Mouse (Mus musculus) lung, embryonic 15.5 days (tissue): ENCODE data around the gene Ints13. TPM values are rescaled to one million over a fixed set of nuclear protein-coding genes. Genes with fewer than 3 reads are reported as not detected.

Experiments
- ATAC-seq: fragments of 200-750 bp; cut with Nextera tagmentation; 2 replicates; pipeline ENCODE4 v1.8.0; 2017; ENCODE audit warnings: moderate number of reproducible peaks, borderline replicate concordance; ENCODE audit not compliant: low FRiP score, low TSS enrichment; ENCODE audit errors: extremely low read depth
- H3K27ac ChIP-seq: fragments of 300-500 bp; sonication (generic); 2 replicates; pipeline ENCODE4 v1.5.1; 2015; ENCODE audit warnings: moderate library complexity, mild to moderate bottlenecking, inconsistent platforms
- H3K27me3 ChIP-seq: fragments of 300-500 bp; sonication (generic); 2 replicates; pipeline ENCODE4 v1.6.1; 2015; ENCODE audit warnings: inconsistent platforms
- H3K36me3 ChIP-seq: fragments of 300-500 bp; sonication (generic); 2 replicates; pipeline ENCODE4 v1.6.1; 2015; ENCODE audit warnings: inconsistent platforms
- H3K4me1 ChIP-seq: fragments of 300-500 bp; sonication (generic); 2 replicates; pipeline ENCODE4 v1.6.1; 2015; ENCODE audit warnings: inconsistent platforms
- H3K4me2 ChIP-seq: fragments of 300-500 bp; sonication (generic); 2 replicates; pipeline ENCODE4 v1.6.1; 2015; ENCODE audit warnings: inconsistent platforms, mild to moderate bottlenecking, moderate library complexity
- H3K4me3 ChIP-seq: fragments of 300-500 bp; sonication (generic); 2 replicates; pipeline ENCODE4 v1.5.1; 2015; ENCODE audit warnings: mild to moderate bottlenecking, inconsistent platforms
- H3K9ac ChIP-seq: fragments of 300-500 bp; sonication (generic); 2 replicates; pipeline ENCODE4 v1.6.1; 2015; ENCODE audit warnings: inconsistent platforms
- H3K9me3 ChIP-seq: fragments of 300-500 bp; sonication (generic); 2 replicates; pipeline ENCODE4 v1.6.1; 2016; ENCODE audit warnings: inconsistent platforms
- whole genome bisulfite sequencing: fragments of 180-500 bp; shearing (Covaris S2); methylation state at CpG from one replicate; pipeline ENCODE4 v1.1.7; 2015; 5-methylcytosine and 5-hydroxymethylcytosine counted together
- polyA plus RNA-seq: library from polyadenylated mRNA; unstranded; fragments of >200 nt; fragmentation: Nextera tagmentation; extraction: Ambion mirVana; gene quantifications from 2 replicates; pipeline ENCODE4 v1.2.1, GENCODE M21; 2015

Ints13 gene
- polyA plus RNA-seq, 1 experiment from 2014 or later, result 77.9 TPM

GRCm38 (mm10) chr6:146538071-146538470 lies 39.6 kb downstream of the Ints13 start:
- WGBS, result 32% methylated on average over 2 of the region's 2 CpGs
- no peaks in the 10 kb centered on the region for H3K36me3 ChIP-seq
- no peaks in the 10 kb centered on the region for H3K27me3 ChIP-seq
- H3K9me3 ChIP-seq, result no peaks in the 10 kb centered on the region
- H3K9ac ChIP-seq, result no peak overlapping the region
- H3K4me1 ChIP-seq, result no peaks in the 10 kb centered on the region; the same call in 1 of the 2 replicates
- no peak overlapping the region for H3K27ac ChIP-seq
- no peak for ATAC-seq
- no peak overlapping the region for H3K4me3 ChIP-seq
- H3K4me2 ChIP-seq, result no peak overlapping the region

GRCm38 (mm10) chr6:146537111-146537510 lies 40.5 kb downstream of the Ints13 start:
- H3K4me2 ChIP-seq, result no peak overlapping the region
- WGBS, result 87% methylated on average over 4 of the region's 4 CpGs
- H3K27ac ChIP-seq, result no peak overlapping the region
- H3K4me3 ChIP-seq, result no peak overlapping the region
- no peak overlapping the region for H3K9ac ChIP-seq
- no peaks in the 10 kb centered on the region for H3K9me3 ChIP-seq
- no peak for ATAC-seq
- H3K4me1 ChIP-seq, result no peaks in the 10 kb centered on the region; the same call in 1 of the 2 replicates
- H3K27me3 ChIP-seq, result no peaks in the 10 kb centered on the region
- H3K36me3 ChIP-seq, result no peaks in the 10 kb centered on the region

- ATAC-seq, result no peak
These were observed 42.1 kb downstream of the Ints13 start for GRCm38 (mm10) chr6:146535501-146535900.

GRCm38 (mm10) chr6:146533146-146533545 lies 44.5 kb downstream of the Ints13 start:
- peaks cover 5% of the 10 kb centered on the region for H3K4me1 ChIP-seq
- H3K36me3 ChIP-seq, result no peaks in the 10 kb centered on the region
- H3K9ac ChIP-seq, result no peak overlapping the region
- WGBS, result 89% methylated on average over 4 of the region's 4 CpGs
- H3K4me3 ChIP-seq, result no peak overlapping the region
- H3K27me3 ChIP-seq, result no peaks in the 10 kb centered on the region
- no peak for ATAC-seq
- H3K27ac ChIP-seq, result no peak overlapping the region
- no peak overlapping the region for H3K4me2 ChIP-seq
- no peaks in the 10 kb centered on the region for H3K9me3 ChIP-seq

More at GRCm38 (mm10) chr6:146535501-146535900, 42.1 kb downstream of the Ints13 start:
- no peak overlapping the region for H3K4me2 ChIP-seq
- no peaks in the 10 kb centered on the region for H3K27me3 ChIP-seq
- no peak overlapping the region for H3K27ac ChIP-seq
- H3K36me3 ChIP-seq, result no peaks in the 10 kb centered on the region
- H3K9ac ChIP-seq, result no peak overlapping the region
- no peaks in the 10 kb centered on the region for H3K9me3 ChIP-seq
- 43% methylated on average over 5 of the region's 5 CpGs for WGBS
- H3K4me1 ChIP-seq, result peaks cover under 1% of the 10 kb centered on the region; the same call in 1 of the 2 replicates
- no peak overlapping the region for H3K4me3 ChIP-seq

GRCm38 (mm10) chr6:146530769-146531168 lies 46.9 kb downstream of the Ints13 start:
- no peaks in the 10 kb centered on the region for H3K9me3 ChIP-seq
- H3K9ac ChIP-seq, result no peak overlapping the region
- peaks cover 5% of the 10 kb centered on the region for H3K4me1 ChIP-seq
- peak; percentile 75 for ATAC-seq
- WGBS, result 35% methylated on average over 5 of the region's 5 CpGs
- no peak overlapping the region for H3K4me2 ChIP-seq
- H3K36me3 ChIP-seq, result no peaks in the 10 kb centered on the region
- H3K27ac ChIP-seq, result peak overlapping the region; percentile 57; the same call in 1 of the 2 replicates
- H3K4me3 ChIP-seq, result no peak overlapping the region
- H3K27me3 ChIP-seq, result no peaks in the 10 kb centered on the region

GRCm38 (mm10) chr6:146530363-146530762 lies 47.3 kb downstream of the Ints13 start:
- Histone ChIP-seq H3K27ac (0 out of 2 replicates have a peak overlapping the region, but pooled peaks have one; percentile 2), H3K36me3 (no peaks in the 10 kb centered on the region), H3K4me3 (no peak overlapping the region), H3K9ac (no peak overlapping the region), H3K4me2 (no peak overlapping the region), H3K9me3 (no peaks in the 10 kb centered on the region), H3K27me3 (no peaks in the 10 kb centered on the region), H3K4me1 (peaks cover 5% of the 10 kb centered on the region)
- WGBS, result 38% methylated on average over 7 of the region's 7 CpGs
- ATAC-seq, result peak; percentile 74

- H3K9me3 ChIP-seq, result no peaks in the 10 kb centered on the region
- no peak for ATAC-seq
- no peaks in the 10 kb centered on the region for H3K27me3 ChIP-seq
- no peak overlapping the region for H3K4me3 ChIP-seq
- H3K9ac ChIP-seq, result no peak overlapping the region
- WGBS, result 80% methylated on average over 2 of the region's 2 CpGs
- H3K4me2 ChIP-seq, result no peak overlapping the region
- H3K4me1 ChIP-seq, result peaks cover 5% of the 10 kb centered on the region
- H3K36me3 ChIP-seq, result no peaks in the 10 kb centered on the region
- no peak overlapping the region for H3K27ac ChIP-seq
These were observed 50.1 kb downstream of the Ints13 start for GRCm38 (mm10) chr6:146527537-146527936.

GRCm38 (mm10) chr6:146525500-146525899 lies 52.1 kb downstream of the Ints13 start:
- ATAC-seq, result no peak
- Histone ChIP-seq H3K27ac (no peak overlapping the region), H3K36me3 (no peaks in the 10 kb centered on the region), H3K9me3 (no peaks in the 10 kb centered on the region), H3K27me3 (no peaks in the 10 kb centered on the region), H3K4me1 (peaks cover 5% of the 10 kb centered on the region), H3K4me3 (no peak overlapping the region), H3K9ac (no peak overlapping the region), H3K4me2 (no peak overlapping the region)
- WGBS, result 78% methylated on average over 2 of the region's 2 CpGs

- no peak for ATAC-seq
- H3K36me3 ChIP-seq, result no peaks in the 10 kb centered on the region
- H3K9me3 ChIP-seq, result no peaks in the 10 kb centered on the region
- H3K27ac ChIP-seq, result no peak overlapping the region
- no peaks in the 10 kb centered on the region for H3K27me3 ChIP-seq
- 85% methylated on average over 5 of the region's 5 CpGs for WGBS
- no peak overlapping the region for H3K9ac ChIP-seq
- no peak overlapping the region for H3K4me3 ChIP-seq
- H3K4me1 ChIP-seq, result no peaks in the 10 kb centered on the region
- no peak overlapping the region for H3K4me2 ChIP-seq
These were observed 56.0 kb downstream of the Ints13 start for GRCm38 (mm10) chr6:146521456-146522245.

- H3K27me3 ChIP-seq, result no peaks in the 10 kb centered on the region
- no peak overlapping the region for H3K9ac ChIP-seq
- H3K9me3 ChIP-seq, result no peaks in the 10 kb centered on the region
- no peaks in the 10 kb centered on the region for H3K36me3 ChIP-seq
- no peak overlapping the region for H3K4me2 ChIP-seq
- peaks cover 8% of the 10 kb centered on the region for H3K4me1 ChIP-seq
- H3K27ac ChIP-seq, result no peak overlapping the region
- 63% methylated on average over 2 of the region's 2 CpGs for WGBS
- H3K4me3 ChIP-seq, result no peak overlapping the region
- ATAC-seq, result no peak
These were observed 58.6 kb downstream of the Ints13 start for GRCm38 (mm10) chr6:146519019-146519418.

- WGBS, result 60% methylated on average over 6 of the region's 6 CpGs
- H3K4me3 ChIP-seq, result no peak overlapping the region
- no peak overlapping the region for H3K4me2 ChIP-seq
- H3K27me3 ChIP-seq, result no peaks in the 10 kb centered on the region
- ATAC-seq, result no peak
- H3K9me3 ChIP-seq, result no peaks in the 10 kb centered on the region
- no peak overlapping the region for H3K9ac ChIP-seq
- H3K36me3 ChIP-seq, result no peaks in the 10 kb centered on the region
- H3K27ac ChIP-seq, result no peak overlapping the region
- H3K4me1 ChIP-seq, result peaks cover 15% of the 10 kb centered on the region
These were observed 61.7 kb downstream of the Ints13 start for GRCm38 (mm10) chr6:146515936-146516335.

GRCm38 (mm10) chr6:146514531-146514948 lies 63.1 kb downstream of the Ints13 start:
- Histone ChIP-seq H3K4me3 (no peak overlapping the region), H3K4me1 (peaks cover 15% of the 10 kb centered on the region), H3K36me3 (no peaks in the 10 kb centered on the region), H3K27ac (no peak overlapping the region), H3K4me2 (no peak overlapping the region), H3K9me3 (no peaks in the 10 kb centered on the region), H3K9ac (no peak overlapping the region), H3K27me3 (no peaks in the 10 kb centered on the region)
- ATAC-seq, result no peak
- 49% methylated on average over 7 of the region's 7 CpGs for WGBS
